Mouse (Mus musculus) midbrain, embryonic 13.5 days (tissue): ENCODE results near the gene Thbs4. TPM values are rescaled to one million over a fixed set of nuclear protein-coding genes. Genes with fewer than 3 reads are reported as not detected.
"Not testable (repeated sequence)": the region's sequence is repeated elsewhere in the genome, so short reads cannot be mapped to it uniquely, and the experiment has no call there.

ENCODE experiments used
- ATAC-seq: fragments of 200-750 bp; cut with Nextera tagmentation; 2 replicates; pipeline ENCODE4 v1.8.0; 2017; ENCODE audit warnings: mild to moderate bottlenecking, moderate TSS enrichment, moderate library complexity
- H3K27ac ChIP-seq: fragments of 300-500 bp; sonication (generic); 2 replicates; pipeline ENCODE4 v1.5.1; 2015; ENCODE audit warnings: inconsistent platforms, mild to moderate bottlenecking, moderate library complexity
- H3K27me3 ChIP-seq: fragments of 300-500 bp; sonication (generic); 2 replicates; pipeline ENCODE4 v1.6.1; 2015; ENCODE audit warnings: mild to moderate bottlenecking, inconsistent platforms
- H3K36me3 ChIP-seq: fragments of 300-500 bp; sonication (generic); 2 replicates; pipeline ENCODE4 v1.6.1; 2015; ENCODE audit warnings: mild to moderate bottlenecking, inconsistent platforms
- H3K4me1 ChIP-seq: fragments of 300-500 bp; sonication (generic); replicated peaks from 2 replicates; pipeline ENCODE4 v1.6.1; 2015; ENCODE audit warnings: inconsistent platforms
- H3K4me2 ChIP-seq: fragments of 300-500 bp; sonication (generic); replicated peaks from 2 replicates; pipeline ENCODE4 v1.6.1; 2015; ENCODE audit warnings: moderate library complexity, mild to moderate bottlenecking, inconsistent platforms
- H3K4me3 ChIP-seq: fragments of 300-500 bp; sonication (generic); replicated peaks from 2 replicates; pipeline ENCODE4 v1.5.1; 2015; ENCODE audit warnings: mild to moderate bottlenecking, inconsistent platforms
- H3K9ac ChIP-seq: fragments of 300-500 bp; sonication (generic); replicated peaks from 2 replicates; pipeline ENCODE4 v1.6.1; 2015; ENCODE audit warnings: mild to moderate bottlenecking, inconsistent platforms
- H3K9me3 ChIP-seq: fragments of 300-500 bp; sonication (generic); 2 replicates; pipeline ENCODE4 v1.6.1; 2016; ENCODE audit warnings: mild to moderate bottlenecking, inconsistent platforms
- whole genome bisulfite sequencing: fragments of 180-500 bp; shearing (Covaris S2); methylation state at CpG from one replicate; pipeline ENCODE4 v1.1.7; 2015; 5-methylcytosine and 5-hydroxymethylcytosine counted together
- polyA plus RNA-seq: library from polyadenylated mRNA; unstranded; fragments of >200 nt; fragmentation: Nextera tagmentation; extraction: Ambion mirVana; gene quantifications from 2 replicates; pipeline ENCODE4 v1.2.1, GENCODE M21; 2015

Thbs4 gene
- polyA plus RNA-seq: 2.8 TPM in 2 replicates

DNA sequence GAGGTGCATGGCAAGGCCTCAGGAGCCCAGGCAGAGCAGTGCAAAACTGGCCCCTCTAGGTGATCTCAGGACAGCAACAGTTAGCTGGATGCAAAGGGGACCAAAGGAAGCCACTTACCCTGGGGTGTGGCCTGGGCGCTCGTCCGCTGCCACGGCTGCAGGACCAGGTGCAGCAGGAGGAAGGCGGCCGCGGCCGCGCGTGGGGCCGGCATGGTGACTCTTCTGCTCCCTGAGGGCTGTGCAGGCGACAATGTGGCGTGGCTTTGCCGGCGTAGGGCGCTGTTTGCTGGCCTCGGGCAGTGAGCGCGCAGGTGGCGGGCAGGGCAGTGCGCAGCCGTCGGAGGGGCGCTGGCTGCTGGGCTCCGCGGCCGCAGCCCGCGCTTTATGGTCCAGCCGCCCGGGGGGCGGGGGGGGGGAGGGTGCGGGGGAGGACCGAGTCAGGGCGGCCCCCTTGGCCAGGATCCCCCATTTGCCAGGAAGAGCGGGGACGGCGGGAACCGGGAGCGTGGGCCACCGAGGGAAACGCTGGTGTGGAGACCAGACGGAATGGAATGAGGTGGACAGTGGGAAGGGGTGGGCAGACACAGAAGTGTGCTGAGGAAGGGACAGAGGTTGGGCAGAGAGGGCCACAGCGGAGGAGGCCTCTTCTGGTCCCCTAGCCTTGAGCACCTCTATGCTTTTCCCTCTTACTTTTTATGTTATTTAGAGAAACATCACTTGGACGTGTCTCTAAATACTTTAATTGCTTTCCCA lies at the start of gene Thbs4:
Gene Thbs4, minus strand, starts transcription at position 357 of the 753 bp plus-strand sequence.
- WGBS: 7% methylated on average over 42 of the region's 45 CpGs
- H3K36me3 ChIP-seq: no peaks in the 10 kb centered on the region
- peak within 1 kb of the TSS; percentile 54; the same call in 1 of the 2 replicates for H3K9ac ChIP-seq

DNA sequence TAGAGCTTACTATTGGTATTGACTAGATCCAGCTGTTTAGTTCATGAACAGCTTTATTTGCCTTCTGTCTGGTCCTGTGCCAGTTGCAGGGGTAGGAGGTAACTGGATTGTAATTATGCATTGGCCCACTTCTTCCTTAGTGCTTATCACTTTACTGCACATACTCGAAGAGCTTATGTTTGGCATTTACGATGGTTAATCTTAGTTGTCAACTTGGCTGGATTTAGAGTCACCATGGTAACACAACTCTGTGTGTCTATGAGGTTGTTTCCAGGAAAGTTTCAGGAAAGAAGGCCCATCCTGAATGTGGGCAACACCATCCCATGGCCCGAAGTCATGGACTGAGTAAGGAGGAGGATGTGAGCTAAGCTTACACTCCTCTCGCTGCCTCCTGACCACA lies 38.5 kb upstream of the Thbs4 start:
- Histone ChIP-seq H3K9me3 (no peaks in the 10 kb centered on the region), H3K9ac (no peak overlapping the region), H3K27ac (no peak overlapping the region), H3K4me2 (no peak overlapping the region), H3K27me3 (no peaks in the 10 kb centered on the region), H3K4me1 (no peaks in the 10 kb centered on the region), H3K4me3 (no peak overlapping the region), H3K36me3 (no peaks in the 10 kb centered on the region)
- 83% methylated on average over 4 of the region's 4 CpGs for WGBS
- no peak for ATAC-seq

More for the DNA sequence above, at the start of gene Thbs4:
- no peak within 1 kb of the TSS for H3K27ac ChIP-seq
- peaks cover 11% of the 10 kb centered on the region for H3K4me1 ChIP-seq
- H3K9me3 ChIP-seq: no peaks in the 10 kb centered on the region
- H3K4me3 ChIP-seq: peak within 1 kb of the TSS; percentile 42
- peak; percentile 77 for ATAC-seq
- H3K4me2 ChIP-seq: peak within 1 kb of the TSS; percentile 64
- H3K27me3 ChIP-seq: peaks cover 26% of the 10 kb centered on the region

DNA sequence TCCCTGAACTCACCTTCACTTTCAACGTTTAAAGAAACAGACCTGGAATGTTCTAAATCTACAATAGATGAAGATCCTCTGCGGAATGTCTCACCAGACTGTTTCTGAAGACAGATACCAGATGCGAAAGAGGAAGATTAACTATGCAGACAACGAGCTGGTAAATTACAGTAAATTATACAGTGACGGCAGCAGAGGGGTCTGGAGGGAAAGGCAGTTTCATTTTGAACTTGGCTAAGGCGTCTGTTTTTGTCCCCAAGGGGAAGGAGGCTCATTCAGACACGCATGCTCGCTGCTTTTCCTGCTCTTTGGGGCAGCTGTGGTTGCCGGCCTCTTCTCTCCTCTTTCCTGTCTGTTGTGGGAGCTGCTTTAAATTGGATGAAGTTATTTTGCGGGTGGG lies 34.2 kb upstream of the Thbs4 start:
- no peak overlapping the region for H3K4me2 ChIP-seq
- no peak for ATAC-seq

DNA sequence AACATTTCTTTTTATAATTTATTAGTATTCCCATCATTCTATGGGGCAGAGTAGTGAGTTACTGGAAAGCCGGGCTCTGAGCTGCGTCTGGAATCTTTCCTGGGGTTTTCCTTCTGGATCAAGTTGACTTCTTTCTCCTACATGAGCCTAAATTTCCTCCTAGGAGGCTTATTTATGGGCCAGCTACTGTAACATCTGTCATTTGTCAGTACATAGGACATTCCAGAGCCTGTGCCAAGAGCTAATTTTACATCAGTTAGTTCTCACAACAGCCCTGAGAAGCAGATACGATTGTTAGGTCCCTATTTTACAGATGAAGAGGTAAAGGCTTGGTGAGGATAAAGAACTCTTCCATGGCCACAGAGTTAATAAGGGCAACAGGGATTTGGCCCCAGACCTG lies 22.7 kb upstream of the Thbs4 start:
- Histone ChIP-seq H3K4me3 (no peak overlapping the region), H3K4me1 (no peaks in the 10 kb centered on the region), H3K27me3 (no peaks in the 10 kb centered on the region), H3K9ac (no peak overlapping the region), H3K4me2 (no peak overlapping the region), H3K27ac (no peak overlapping the region), H3K9me3 (no peaks in the 10 kb centered on the region), H3K36me3 (no peaks in the 10 kb centered on the region)
- whole genome bisulfite sequencing: 90% methylated on average over 3 of the region's 3 CpGs
- ATAC-seq: no peak

More for the DNA sequence above, 34.2 kb upstream of the Thbs4 start:
- no peaks in the 10 kb centered on the region for H3K4me1 ChIP-seq
- WGBS: 70% methylated on average over 10 of the region's 10 CpGs
- no peaks in the 10 kb centered on the region for H3K36me3 ChIP-seq
- H3K27me3 ChIP-seq: no peaks in the 10 kb centered on the region
- H3K4me3 ChIP-seq: no peak overlapping the region
- H3K9ac ChIP-seq: no peak overlapping the region
- no peaks in the 10 kb centered on the region for H3K9me3 ChIP-seq
- H3K27ac ChIP-seq: no peak overlapping the region

DNA sequence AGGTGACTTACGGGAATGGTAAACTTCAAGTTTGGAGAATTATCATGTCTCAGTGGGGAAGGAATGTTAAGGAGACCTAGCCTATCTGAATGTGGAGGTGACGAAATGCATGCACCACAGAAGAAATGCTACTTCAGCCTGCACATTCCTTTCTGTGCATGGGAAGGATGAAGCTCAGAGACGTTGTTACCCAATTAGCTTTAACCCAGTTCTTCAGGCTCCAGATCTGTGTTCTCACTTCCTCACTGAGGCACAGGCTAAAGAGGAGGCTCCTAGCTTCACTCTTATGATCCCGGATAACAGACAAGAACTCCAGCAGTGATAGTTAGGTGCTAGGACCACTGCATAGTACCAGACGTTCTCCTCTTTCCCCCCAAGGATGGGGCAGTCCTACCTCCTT lies 21.7 kb upstream of the Thbs4 start:
- ATAC-seq: no peak
- Histone ChIP-seq H3K27ac (no peak overlapping the region), H3K4me2 (no peak overlapping the region), H3K36me3 (no peaks in the 10 kb centered on the region), H3K27me3 (no peaks in the 10 kb centered on the region), H3K4me3 (no peak overlapping the region), H3K4me1 (no peaks in the 10 kb centered on the region), H3K9me3 (no peaks in the 10 kb centered on the region), H3K9ac (no peak overlapping the region)
- 90% methylated on average over 5 of the region's 5 CpGs for WGBS

DNA sequence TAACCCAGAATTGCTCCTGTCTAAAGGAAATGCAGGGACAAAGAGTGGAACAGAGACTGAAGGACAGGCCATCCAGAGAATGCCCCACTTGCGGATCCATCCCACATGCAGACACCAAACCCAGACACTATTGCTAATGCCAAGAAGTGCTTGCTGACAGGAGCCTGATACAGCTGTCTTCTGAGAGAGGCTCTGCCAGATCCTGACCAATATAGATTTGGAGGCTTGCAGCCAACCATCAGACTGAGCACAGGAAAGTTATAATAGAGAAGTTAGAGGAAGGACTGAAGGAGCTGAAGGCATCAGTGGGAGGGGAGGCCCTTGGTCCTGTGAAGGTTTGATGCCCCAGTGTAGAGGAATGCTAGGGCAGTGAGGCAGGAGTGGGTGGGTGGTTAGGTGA lies 16.0 kb upstream of the Thbs4 start:
- not testable (repeated sequence) for ATAC-seq, H3K4me2 ChIP-seq, H3K4me1 ChIP-seq, H3K36me3 ChIP-seq, H3K9ac ChIP-seq, H3K4me3 ChIP-seq, H3K27ac ChIP-seq, H3K27me3 ChIP-seq, H3K9me3 ChIP-seq
- WGBS: 94% methylated on average over 1 of the region's 1 CpGs

DNA sequence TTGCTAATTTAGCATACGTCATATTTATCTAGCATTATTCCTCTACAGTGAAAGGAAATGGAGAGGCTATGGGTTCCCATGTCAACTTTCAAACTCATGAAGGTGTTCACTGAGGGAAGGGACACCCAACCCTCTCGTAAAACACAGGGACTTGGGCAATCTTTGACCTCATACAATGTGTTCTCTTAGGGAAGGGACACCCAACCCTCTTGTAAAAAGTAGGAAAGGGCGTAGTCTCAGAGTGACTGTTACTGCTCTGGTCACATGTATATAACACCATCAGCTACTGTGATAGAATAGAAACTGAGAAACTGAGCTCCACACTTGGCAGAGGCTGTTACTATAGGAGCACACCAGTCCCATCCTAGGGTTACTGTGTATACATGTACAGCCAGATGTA lies 13.2 kb upstream of the Thbs4 start:
- no peaks in the 10 kb centered on the region for H3K36me3 ChIP-seq
- H3K27me3 ChIP-seq: no peaks in the 10 kb centered on the region
- no peak for ATAC-seq
- no peak overlapping the region for H3K9ac ChIP-seq
- 93% methylated on average over 3 of the region's 3 CpGs for WGBS
- no peaks in the 10 kb centered on the region for H3K4me1 ChIP-seq
- H3K27ac ChIP-seq: no peak overlapping the region
- H3K4me2 ChIP-seq: no peak overlapping the region
- H3K4me3 ChIP-seq: no peak overlapping the region
- no peaks in the 10 kb centered on the region for H3K9me3 ChIP-seq

DNA sequence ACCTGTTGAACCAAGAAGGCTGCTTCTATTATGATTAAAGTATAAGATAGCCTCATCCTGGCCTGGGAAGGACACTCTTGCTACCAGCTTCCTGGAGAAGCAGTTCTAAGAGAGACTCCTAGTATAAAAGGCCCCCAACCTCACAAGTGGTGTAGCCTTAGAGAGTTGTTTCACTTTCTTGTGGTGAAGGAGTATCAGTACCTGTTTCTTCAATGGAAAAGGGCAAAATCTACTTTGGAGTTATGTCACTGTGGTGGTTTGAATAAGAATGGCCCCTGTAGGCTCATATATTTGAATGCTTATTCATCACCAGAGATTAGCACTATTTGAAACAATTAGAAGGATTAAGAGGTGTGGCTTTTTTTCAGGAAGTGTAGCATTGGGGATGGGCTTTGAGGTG lies 12.2 kb upstream of the Thbs4 start:
- H3K36me3 ChIP-seq: no peaks in the 10 kb centered on the region
- H3K4me2 ChIP-seq: no peak overlapping the region
- H3K27me3 ChIP-seq: no peaks in the 10 kb centered on the region
- no peak overlapping the region for H3K27ac ChIP-seq
- H3K9ac ChIP-seq: no peak overlapping the region
- H3K9me3 ChIP-seq: no peaks in the 10 kb centered on the region
- no peaks in the 10 kb centered on the region for H3K4me1 ChIP-seq
- no peak overlapping the region for H3K4me3 ChIP-seq
- ATAC-seq: no peak

DNA sequence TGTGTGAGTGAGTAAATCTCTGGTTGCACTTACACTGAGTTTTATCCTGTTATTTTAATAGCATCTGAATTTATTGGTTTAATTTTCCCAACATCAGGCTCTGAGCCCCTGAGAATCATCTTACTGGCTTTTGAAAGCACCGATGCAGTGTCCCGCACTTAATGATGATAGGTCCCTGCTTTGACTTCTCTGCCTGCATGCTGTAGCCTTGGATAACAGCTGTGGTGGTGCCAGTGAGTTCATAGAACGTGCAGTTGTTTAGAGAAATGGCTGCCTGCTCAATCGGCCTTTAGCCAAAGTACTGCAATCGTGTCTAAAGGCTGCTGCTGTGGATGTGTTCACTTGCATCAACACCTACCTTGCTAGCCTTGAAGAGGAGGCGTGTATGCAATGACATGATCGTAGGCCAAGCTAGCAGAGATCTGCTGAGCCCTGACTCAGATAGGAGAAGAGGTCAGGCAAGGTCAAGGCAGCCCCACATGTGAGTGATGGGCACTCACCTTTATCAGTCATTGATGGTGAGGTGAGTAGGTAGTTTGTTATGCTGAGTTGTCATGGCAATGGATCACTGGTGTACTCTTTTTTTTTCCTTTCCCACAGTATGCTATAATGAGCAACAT lies 4.8 kb upstream of the Thbs4 start:
- Histone ChIP-seq H3K4me2 (no peak overlapping the region), H3K27me3 (peaks cover 11% of the 10 kb centered on the region), H3K9me3 (no peaks in the 10 kb centered on the region), H3K36me3 (no peaks in the 10 kb centered on the region), H3K9ac (no peak overlapping the region), H3K27ac (no peak overlapping the region), H3K4me3 (no peak overlapping the region), H3K4me1 (peaks cover 18% of the 10 kb centered on the region)
- no peak for ATAC-seq
- WGBS: 83% methylated on average over 7 of the region's 7 CpGs

DNA sequence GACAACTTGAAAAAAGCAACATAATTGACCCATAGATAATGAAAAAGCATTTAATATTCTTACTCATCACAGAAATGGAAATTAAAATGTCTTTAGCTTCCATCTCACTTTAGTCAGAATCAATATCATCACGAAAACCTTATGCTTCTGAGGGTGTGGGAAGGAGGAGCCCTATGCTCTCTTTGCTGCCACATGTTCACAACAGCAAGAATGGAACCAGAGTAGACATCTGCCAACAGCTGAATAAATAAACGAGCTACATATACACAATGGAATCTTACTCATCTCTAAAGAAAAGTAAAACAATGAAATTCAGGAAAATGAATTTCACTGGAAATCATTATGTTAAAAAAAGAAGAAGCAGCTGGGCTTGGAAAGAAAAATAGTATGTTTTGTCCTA lies 4.2 kb upstream of the Thbs4 start:
- Histone ChIP-seq H3K9ac (no peak overlapping the region), H3K4me3 (no peak overlapping the region), H3K4me1 (peaks cover 20% of the 10 kb centered on the region), H3K9me3 (no peaks in the 10 kb centered on the region), H3K27ac (no peak overlapping the region), H3K4me2 (no peak overlapping the region), H3K27me3 (peaks cover 17% of the 10 kb centered on the region), H3K36me3 (no peaks in the 10 kb centered on the region)
- no peak for ATAC-seq
- 79% methylated on average over 2 of the region's 2 CpGs for WGBS

DNA sequence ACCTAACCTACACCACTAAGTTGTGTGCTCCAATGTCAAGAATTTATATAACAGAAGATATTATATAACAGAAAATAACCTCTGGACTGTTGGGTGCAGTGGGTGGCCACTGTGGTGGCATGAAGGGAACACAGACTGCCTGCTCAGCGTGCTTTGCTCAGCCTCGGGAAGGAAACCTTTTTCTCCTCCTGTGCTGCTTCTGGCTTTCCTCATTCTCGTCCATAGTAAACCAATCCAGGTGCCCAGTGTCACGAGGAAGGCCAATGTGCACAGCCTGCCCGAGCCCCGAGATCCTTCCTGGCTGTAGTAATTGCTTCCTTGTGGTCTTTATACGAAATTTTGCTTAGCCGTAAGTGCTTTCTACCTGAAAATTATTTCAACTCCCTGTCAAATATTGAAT lies 982 bp downstream of the Thbs4 start:
- H3K36me3 ChIP-seq: no peaks in the 10 kb centered on the region
- no peak overlapping the region for H3K27ac ChIP-seq
- no peaks in the 10 kb centered on the region for H3K9me3 ChIP-seq
- no peak for ATAC-seq
- H3K4me2 ChIP-seq: no peak overlapping the region
- peaks cover 26% of the 10 kb centered on the region for H3K27me3 ChIP-seq
- no peak overlapping the region for H3K9ac ChIP-seq
- H3K4me3 ChIP-seq: no peak overlapping the region
- peaks cover 11% of the 10 kb centered on the region for H3K4me1 ChIP-seq
- 78% methylated on average over 8 of the region's 8 CpGs for WGBS

DNA sequence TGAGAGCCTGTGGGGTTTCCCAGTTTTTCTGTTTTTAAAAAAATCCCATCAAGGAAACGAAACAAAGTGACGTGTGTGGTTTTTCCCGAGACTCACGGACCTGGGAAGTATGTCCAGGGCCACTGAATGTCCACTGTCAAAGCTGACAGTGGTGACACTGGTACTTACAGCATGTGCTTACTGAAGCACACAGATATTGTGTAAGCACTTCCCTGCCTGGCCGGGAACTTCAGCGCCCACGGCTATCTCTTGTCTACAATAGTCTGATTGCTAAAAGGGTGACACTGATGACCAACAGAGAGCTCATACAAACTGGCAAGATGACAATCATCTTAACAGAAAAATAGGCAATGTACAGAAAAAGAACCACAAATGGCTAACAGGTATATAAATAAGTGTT lies 3.1 kb downstream of the Thbs4 start:
- H3K4me1 ChIP-seq: peaks cover 7% of the 10 kb centered on the region
- H3K27me3 ChIP-seq: peaks cover 26% of the 10 kb centered on the region
- H3K4me2 ChIP-seq: no peak overlapping the region
- H3K4me3 ChIP-seq: no peak overlapping the region
- H3K9ac ChIP-seq: no peak overlapping the region
- H3K27ac ChIP-seq: no peak overlapping the region
- WGBS: 85% methylated on average over 7 of the region's 7 CpGs
- H3K36me3 ChIP-seq: no peaks in the 10 kb centered on the region
- no peaks in the 10 kb centered on the region for H3K9me3 ChIP-seq
- no peak for ATAC-seq

DNA sequence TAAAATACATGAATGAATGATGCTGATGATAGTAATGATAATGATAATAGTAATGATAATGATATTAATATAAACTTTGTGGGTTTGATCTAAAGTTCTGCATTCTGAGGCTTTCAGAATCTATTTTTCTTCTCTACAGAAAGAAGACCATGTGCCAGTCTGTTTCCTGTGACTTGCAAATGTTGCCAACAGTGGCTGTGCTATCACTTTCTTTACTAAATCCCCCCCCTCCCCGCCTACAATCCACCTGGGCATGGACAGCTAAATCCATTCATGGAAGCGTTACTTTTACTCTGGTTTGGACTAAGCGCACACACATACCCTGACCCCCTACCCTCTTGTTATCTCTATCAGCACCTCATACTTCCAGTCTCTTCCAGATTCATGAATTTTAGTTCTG lies 10.3 kb downstream of the Thbs4 start:
- no peaks in the 10 kb centered on the region for H3K36me3 ChIP-seq
- H3K9me3 ChIP-seq: no peaks in the 10 kb centered on the region
- WGBS: 93% methylated on average over 3 of the region's 3 CpGs
- no peak for ATAC-seq
- H3K9ac ChIP-seq: no peak overlapping the region
- no peaks in the 10 kb centered on the region for H3K27me3 ChIP-seq
- no peak overlapping the region for H3K27ac ChIP-seq
- no peak overlapping the region for H3K4me3 ChIP-seq
- no peak overlapping the region for H3K4me2 ChIP-seq
- no peaks in the 10 kb centered on the region for H3K4me1 ChIP-seq
